Mouse (Mus musculus) cerebellum, adult 9-11 months (tissue): ENCODE measurements around the gene Bbs7.

Experiments
- DNase-seq: peaks from one replicate; pipeline ENCODE4 v3.0.0; 2022

Gene Bbs7

DNA sequence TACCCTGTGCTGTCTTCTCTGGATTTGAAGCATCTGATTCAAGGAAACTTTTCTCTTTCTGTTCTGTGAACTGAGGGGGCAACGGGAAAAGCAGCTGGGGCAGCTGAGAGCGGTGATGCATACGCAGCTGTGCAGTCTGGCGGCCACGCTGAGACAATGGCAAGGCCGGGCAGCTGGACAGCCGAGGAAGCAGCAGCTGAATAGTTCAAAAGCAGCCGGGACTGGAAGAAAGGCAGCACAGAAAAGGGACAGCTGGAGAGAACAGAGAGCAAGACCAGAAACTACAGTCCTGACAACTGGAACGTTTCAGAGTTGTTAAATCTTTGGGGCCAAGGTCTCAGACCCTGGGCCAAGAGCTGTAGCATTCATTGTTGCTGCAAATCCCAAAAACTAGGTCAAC, 61.9 kb downstream of the Bbs7 start:
- DNase-seq: peak; percentile 41

DNA sequence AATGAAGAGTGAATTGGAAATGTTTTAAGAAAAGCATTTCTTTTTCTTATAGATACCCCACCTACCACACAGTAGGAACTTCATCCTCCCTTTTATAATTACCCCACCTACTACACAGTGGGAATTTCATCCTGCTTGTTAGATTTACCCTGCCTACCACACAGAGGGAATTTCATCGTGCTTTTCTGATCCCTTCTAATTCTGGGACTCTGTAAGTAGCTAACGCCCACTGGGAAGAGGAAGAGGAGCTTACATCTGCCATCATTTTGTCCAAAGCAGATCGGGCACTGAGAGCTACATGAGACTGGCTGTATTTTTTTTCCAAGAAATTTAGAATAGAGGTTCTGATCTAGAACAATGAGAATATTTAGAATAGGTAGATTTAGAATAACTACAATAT, 68.3 kb downstream of the Bbs7 start:
- no peak for DNase-seq

DNA sequence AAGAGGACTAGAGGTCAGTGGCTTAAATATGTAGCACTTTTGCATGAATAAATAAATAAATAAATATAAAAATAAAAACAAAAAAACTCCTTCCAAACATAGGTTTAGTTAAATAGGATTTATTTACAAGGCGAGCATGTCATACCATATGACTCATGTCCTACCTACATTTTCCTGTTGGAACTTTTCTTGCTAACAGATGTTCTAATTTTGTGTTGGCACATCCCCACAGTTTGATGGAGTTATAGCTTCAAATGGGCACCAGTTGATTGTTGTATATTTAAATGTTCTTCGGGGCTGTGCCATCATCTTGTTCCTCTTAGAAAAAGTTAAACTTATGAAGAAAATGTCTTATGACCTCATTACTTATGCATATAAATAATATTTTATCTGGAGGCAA, 71.9 kb downstream of the Bbs7 start:
- DNase-seq: no peak

DNA sequence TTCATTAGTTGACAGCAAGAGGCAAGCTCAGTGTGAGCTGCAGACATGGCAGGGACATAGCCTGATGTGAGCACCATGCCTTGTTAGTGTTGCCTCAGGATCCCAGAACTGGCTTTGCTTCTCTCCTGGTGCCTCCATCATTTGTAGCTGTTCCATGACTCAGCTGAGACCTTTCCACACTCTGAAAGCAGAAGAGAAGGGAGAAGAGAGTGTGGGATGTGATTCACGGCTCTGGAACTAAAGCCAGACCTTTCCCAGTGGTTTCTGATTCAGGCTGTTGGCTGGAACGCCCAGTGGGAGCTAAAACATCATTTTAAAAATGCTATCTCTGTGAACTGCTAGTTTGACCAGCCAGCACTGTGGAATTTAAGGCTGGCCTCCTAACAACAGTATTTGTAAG, 72.5 kb downstream of the Bbs7 start:
- no peak for DNase-seq

DNA sequence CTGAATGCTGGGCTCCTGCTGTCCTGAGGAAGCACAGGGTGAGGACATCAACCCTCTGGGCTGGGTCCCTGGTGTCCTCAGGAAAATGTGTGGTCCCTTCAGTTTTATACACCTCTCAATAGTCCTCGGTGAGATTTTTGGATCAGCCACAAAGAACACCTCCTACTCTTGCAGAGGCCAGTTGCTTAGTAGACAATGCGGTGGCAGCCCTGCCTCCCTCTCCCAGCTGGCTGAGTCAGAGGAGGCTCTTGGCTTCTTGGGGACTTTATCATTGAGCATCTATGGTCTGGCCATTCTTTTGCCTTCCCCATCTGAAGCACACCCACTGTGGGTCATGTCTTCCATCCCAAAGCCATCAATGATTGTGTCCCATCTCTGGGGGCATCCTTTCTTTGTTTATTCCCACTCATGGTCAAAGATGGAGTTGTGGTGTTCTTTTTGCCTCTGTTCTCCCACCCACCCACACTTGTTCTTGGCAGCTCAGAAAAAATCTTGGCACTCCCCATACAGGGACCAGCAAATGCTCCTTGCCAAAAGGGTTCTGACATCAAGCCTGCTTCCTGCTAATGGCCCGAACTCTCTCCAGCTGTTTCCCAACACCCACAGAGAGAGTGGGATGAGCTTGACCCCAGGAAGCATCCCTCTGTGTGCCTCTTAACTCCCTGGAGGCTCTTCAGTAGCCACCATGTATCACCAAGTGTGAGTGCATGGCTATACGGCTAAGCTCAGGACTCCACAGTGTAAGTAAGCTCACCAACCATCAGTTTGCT, 75.4 kb downstream of the Bbs7 start:
- no peak for DNase-seq

DNA sequence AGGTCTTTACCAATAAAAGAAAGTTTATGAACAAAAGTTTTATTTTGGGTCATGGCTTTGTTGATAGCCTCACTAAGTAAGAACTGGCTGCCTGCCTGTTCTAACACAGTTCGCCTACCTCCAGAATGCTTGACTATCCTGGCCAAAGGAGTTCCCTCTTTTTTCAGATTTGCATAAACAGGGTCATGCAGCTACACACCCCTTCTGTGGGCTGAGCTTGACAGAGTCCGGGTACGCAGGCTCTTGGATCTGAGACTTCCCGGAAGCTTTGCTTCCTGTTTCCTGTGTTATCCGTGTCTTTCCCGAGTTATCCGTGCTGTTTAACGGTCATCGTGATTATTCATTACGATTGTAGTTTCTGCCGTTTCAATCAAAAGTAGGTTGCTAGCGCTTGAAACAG, 77.2 kb downstream of the Bbs7 start:
- DNase-seq: no peak

DNA sequence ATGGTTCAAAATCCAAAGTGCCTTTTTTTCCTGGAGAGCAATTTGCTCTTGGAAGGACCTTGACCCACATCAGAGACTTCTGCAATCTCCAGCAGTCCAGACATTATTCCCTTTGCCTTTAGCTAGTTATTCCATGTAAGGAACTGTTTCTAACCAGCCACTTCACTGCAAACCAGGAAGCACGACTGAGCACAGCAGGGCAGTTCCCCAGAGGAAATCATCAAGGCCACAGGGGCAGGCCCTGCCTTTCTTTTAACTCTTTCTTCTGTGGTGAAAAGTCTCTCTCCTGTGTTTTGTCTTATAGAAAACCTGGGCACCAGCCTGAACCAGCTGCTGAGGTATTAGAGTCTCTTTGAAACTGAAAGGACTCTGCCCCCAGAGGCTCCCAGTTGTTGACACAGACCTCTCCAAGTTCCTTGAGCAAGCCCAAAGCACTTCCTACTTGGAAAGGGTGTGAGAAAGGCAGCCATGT, 80.0 kb downstream of the Bbs7 start:
- DNase-seq: no peak

DNA sequence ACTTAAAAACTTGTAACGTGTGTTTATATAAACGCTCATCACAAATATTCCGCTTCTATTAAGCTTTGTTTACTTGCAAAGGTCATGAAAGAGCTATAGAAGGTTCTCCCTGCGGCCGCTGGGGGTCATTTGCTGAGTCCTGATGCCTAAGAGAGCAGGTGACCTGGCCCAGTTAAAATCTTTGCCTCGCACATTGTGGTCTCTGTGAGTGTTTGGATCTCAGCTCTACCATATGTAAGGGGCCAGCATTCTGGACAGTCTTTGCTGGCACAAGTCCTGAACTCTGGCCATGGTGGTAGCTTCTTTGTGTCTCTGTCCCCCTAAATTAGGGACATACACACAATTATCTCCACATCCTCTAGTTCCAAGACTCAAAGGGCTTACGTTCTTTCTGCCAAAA, 80.5 kb downstream of the Bbs7 start:
- no peak for DNase-seq

DNA sequence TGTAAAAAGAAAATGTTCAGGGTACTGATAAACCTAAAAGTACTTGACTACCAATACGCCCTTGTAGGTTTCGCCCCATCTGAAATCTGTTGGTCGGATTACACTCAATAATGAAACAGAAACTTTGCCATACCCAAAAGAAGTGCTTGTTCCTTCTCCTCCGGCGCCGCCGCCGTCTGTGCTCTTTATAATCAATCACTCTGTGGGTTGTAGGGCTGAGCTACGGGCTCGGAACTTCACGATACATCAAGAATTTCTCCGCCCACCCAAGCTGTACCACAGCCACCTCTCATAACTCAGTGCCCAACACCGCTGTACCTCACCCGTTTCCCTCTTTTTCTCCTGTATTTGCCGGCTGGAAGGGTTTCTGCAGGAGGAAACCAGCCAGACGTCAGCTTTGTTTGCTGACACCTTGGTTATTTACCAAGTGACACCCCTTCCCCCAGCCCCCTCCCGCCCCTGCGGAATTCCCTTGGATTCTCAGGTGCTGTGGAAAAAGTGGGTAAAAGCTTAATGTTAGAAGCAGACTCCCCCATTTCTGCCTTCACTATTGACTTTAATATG, 81.2 kb downstream of the Bbs7 start:
- no peak for DNase-seq

DNA sequence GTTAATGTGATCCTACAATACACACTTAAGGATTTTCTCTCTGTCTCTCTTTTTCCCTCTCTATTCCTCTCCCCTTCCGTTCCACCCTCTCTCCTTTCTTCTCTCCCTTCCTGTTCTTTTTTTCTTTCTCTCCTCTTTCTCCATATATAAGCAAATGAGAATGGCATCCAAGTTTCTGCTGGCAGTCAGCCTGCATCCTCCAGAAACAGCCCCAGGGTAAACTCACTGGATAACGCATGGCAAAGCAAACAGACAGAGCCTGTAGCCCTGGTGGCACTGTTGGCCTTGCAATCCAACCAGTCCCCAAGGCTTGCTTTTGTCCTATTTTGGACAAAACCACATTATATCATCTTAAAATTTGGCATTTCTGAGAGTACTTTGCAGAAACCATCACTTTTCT, 82.0 kb downstream of the Bbs7 start:
- no peak for DNase-seq

DNA sequence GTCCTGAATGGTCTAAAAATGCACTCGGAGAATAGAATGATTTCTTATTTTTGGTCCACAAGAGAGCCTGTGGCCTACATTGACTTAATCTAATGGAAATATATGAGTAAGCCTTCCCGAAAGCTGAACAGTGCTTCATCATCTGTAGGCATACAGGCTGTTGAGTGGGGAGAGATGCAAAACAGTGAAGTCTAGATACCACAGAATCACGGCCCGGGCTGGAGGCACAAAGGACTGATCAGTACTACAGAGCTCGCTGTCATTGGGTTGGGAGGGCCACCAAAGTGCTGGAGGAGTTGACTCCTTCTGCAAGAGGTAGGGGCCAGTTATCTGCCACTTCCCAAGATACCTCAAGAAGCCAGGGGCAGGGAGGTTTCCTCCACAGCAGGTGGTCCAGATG, 82.5 kb downstream of the Bbs7 start:
- no peak for DNase-seq

DNA sequence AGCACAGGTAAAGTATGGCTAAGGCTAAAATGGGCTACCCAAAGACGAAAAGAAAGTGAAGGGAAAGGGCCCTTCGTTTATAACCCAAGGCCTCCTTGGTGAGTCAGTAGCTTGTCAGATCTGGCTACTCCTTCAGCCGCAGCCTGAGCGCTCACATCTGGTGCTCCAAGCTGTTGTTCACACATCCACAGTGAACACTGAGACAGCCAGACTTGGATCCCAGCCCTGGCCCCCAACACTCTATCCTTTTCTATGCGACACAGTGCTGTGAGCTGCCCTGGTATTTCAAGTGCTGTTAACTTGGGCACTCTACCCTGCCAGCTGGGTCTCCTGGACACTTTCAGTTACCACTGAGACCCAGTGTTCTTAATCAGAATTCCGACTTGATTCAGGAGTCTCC, 82.9 kb downstream of the Bbs7 start:
- DNase-seq: no peak

DNA sequence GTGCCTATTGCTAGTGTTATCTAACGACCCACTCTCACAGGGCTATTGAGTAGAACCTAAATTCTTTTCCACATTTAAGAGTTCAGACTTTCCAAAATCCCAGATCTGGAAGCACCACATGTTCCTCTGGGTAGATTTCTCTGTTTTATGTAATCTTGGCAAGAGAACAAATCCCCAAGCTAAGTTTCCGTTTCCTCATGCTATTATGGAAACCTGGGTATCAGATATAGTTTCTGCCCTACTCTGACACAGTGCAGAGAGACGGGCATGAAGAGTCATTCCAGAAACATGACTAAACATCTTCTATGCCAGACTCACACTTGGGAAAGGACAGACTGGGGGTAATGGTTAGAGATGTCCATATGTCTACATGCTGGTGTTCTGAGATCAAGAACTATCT, 88.8 kb downstream of the Bbs7 start:
- DNase-seq: no peak
